Mouse (Mus musculus): Measurements from ENCODE around the gene Tinagl1. TPM values are rescaled to one million over a fixed set of nuclear protein-coding genes. Genes with fewer than 3 reads are reported as not detected.
A peak's percentile ranks its signal among the peaks of the same experiment; 100 is the strongest.

The Tinagl1 gene
- polyA plus RNA-seq, 1 experiment from 2014 or later, result 288 TPM

- WGBS, result 78% methylated on average over 16 of the region's 16 CpGs
- H3K4me2 ChIP-seq (replicated peaks; ENCODE audit: low read depth, low read length), result no peak overlapping the region
- H3K27ac ChIP-seq (ENCODE audit: low read length), result no peak overlapping the region
- no peaks in the 10 kb centered on the region for H3K27me3 ChIP-seq (replicated peaks; ENCODE audit: insufficient read depth, low read length)
- peaks cover 43% of the 10 kb centered on the region for H3K4me1 ChIP-seq (ENCODE audit: insufficient read depth, low read depth, low read length)
- no peaks in the 10 kb centered on the region for H3K9me3 ChIP-seq (ENCODE audit: low read length)
- peaks cover 15% of the 10 kb centered on the region; the same call in 1 of the 2 replicates for H3K36me3 ChIP-seq (ENCODE audit: insufficient read depth, low read length)
- no peak for ATAC-seq
- H3K4me3 ChIP-seq (ENCODE audit: low read depth, low read length), result no peak overlapping the region
- no peak overlapping the region for H3K9ac ChIP-seq (replicated peaks; ENCODE audit: low read depth)
- no peak for DNase-seq (ENCODE audit: low spot score)
- TF ChIP-seq CTCF (IDR thresholded peaks at IDR 0.05) (no peak), EP300 (IDR thresholded peaks at IDR 0.05) (no peak)
These were observed 5.4 kb downstream of the Tinagl1 start for GRCm38 (mm10) chr4:130169411-130169971.

- peak; percentile 95 for DNase-seq (ENCODE audit: low spot score)
These were observed 6.4 kb downstream of the Tinagl1 start for GRCm38 (mm10) chr4:130168280-130169183.

GRCm38 (mm10) chr4:130167814-130168213 is 7.1 kb downstream of the Tinagl1 start:
- Histone ChIP-seq H3K27me3 (replicated peaks; ENCODE audit: insufficient read depth, low read length) (no peaks in the 10 kb centered on the region), H3K4me3 (ENCODE audit: low read depth, low read length) (no peak overlapping the region), H3K27ac (ENCODE audit: low read length) (peak overlapping the region; percentile 78), H3K9ac (replicated peaks; ENCODE audit: low read depth) (no peak overlapping the region), H3K36me3 (ENCODE audit: insufficient read depth, low read length) (peaks cover 15% of the 10 kb centered on the region; the same call in 1 of the 2 replicates), H3K4me2 (replicated peaks; ENCODE audit: low read depth, low read length) (peak overlapping the region; percentile 38), H3K4me1 (ENCODE audit: insufficient read depth, low read depth, low read length) (peaks cover 41% of the 10 kb centered on the region), H3K9me3 (ENCODE audit: low read length) (no peaks in the 10 kb centered on the region)
- 28% methylated on average over 9 of the region's 9 CpGs for WGBS
- DNase-seq (ENCODE audit: low spot score), result peak; percentile 62
- TF ChIP-seq CTCF (IDR thresholded peaks at IDR 0.05) (no peak), EP300 (IDR thresholded peaks at IDR 0.05) (no peak; the same call in 1 of the 2 replicates)
- ATAC-seq, result peak; percentile 3

More at GRCm38 (mm10) chr4:130168280-130169183, 6.4 kb downstream of the Tinagl1 start:
- Histone ChIP-seq H3K27me3 (replicated peaks; ENCODE audit: insufficient read depth, low read length) (no peaks in the 10 kb centered on the region), H3K9ac (replicated peaks; ENCODE audit: low read depth) (no peak overlapping the region), H3K4me2 (replicated peaks; ENCODE audit: low read depth, low read length) (peak overlapping the region; percentile 38), H3K4me3 (ENCODE audit: low read depth, low read length) (no peak overlapping the region), H3K4me1 (ENCODE audit: insufficient read depth, low read depth, low read length) (peaks cover 39% of the 10 kb centered on the region), H3K36me3 (ENCODE audit: insufficient read depth, low read length) (peaks cover 15% of the 10 kb centered on the region; the same call in 1 of the 2 replicates), H3K9me3 (ENCODE audit: low read length) (no peaks in the 10 kb centered on the region), H3K27ac (ENCODE audit: low read length) (peak overlapping the region; percentile 78)
- 30% methylated on average over 15 of the region's 16 CpGs for WGBS
- peak; percentile 75 for ATAC-seq
- TF ChIP-seq EP300 (IDR thresholded peaks at IDR 0.05) (peak; percentile 24), CTCF (IDR thresholded peaks at IDR 0.05) (peak; percentile 44)

- Histone ChIP-seq H3K4me3 (ENCODE audit: low read depth, low read length) (no peak overlapping the region), H3K4me2 (replicated peaks; ENCODE audit: low read depth, low read length) (peak overlapping the region; percentile 38; the same call in 1 of the 2 replicates), H3K27ac (ENCODE audit: low read length) (peak overlapping the region; percentile 54; the same call in 1 of the 2 replicates), H3K9me3 (ENCODE audit: low read length) (no peaks in the 10 kb centered on the region), H3K27me3 (replicated peaks; ENCODE audit: insufficient read depth, low read length) (no peaks in the 10 kb centered on the region), H3K36me3 (ENCODE audit: insufficient read depth, low read length) (peaks cover 15% of the 10 kb centered on the region; the same call in 1 of the 2 replicates), H3K9ac (replicated peaks; ENCODE audit: low read depth) (no peak overlapping the region), H3K4me1 (ENCODE audit: insufficient read depth, low read depth, low read length) (peaks cover 37% of the 10 kb centered on the region)
- ATAC-seq (no peak), DNase-seq (ENCODE audit: low spot score) (no peak)
- 56% methylated on average over 22 of the region's 22 CpGs for WGBS
- TF ChIP-seq CTCF (IDR thresholded peaks at IDR 0.05) (no peak), EP300 (IDR thresholded peaks at IDR 0.05) (no peak)
These were observed 7.6 kb downstream of the Tinagl1 start for GRCm38 (mm10) chr4:130167321-130167720.

GRCm38 (mm10) chr4:130166592-130166991 is 8.3 kb downstream of the Tinagl1 start:
- Histone ChIP-seq H3K36me3 (ENCODE audit: insufficient read depth, low read length) (peaks cover 15% of the 10 kb centered on the region; the same call in 1 of the 2 replicates), H3K27ac (ENCODE audit: low read length) (no peak overlapping the region), H3K9me3 (ENCODE audit: low read length) (no peaks in the 10 kb centered on the region), H3K4me1 (ENCODE audit: insufficient read depth, low read depth, low read length) (peaks cover 34% of the 10 kb centered on the region), H3K4me3 (ENCODE audit: low read depth, low read length) (no peak overlapping the region), H3K9ac (replicated peaks; ENCODE audit: low read depth) (no peak overlapping the region), H3K4me2 (replicated peaks; ENCODE audit: low read depth, low read length) (0 out of 2 replicates have a peak overlapping the region, but pooled peaks have one; percentile 5), H3K27me3 (replicated peaks; ENCODE audit: insufficient read depth, low read length) (no peaks in the 10 kb centered on the region)
- no peak for ATAC-seq
- no peak for DNase-seq (ENCODE audit: low spot score)
- TF ChIP-seq EP300 (IDR thresholded peaks at IDR 0.05) (no peak), CTCF (IDR thresholded peaks at IDR 0.05) (no peak)
- WGBS, result 48% methylated on average over 8 of the region's 8 CpGs

GRCm38 (mm10) chr4:130166061-130166460 is 8.9 kb downstream of the Tinagl1 start:
- no peak for ATAC-seq
- 0 out of 2 replicates have a peak overlapping the region, but pooled peaks have one; percentile 5 for H3K4me2 ChIP-seq (replicated peaks; ENCODE audit: low read depth, low read length)
- no peak overlapping the region for H3K4me3 ChIP-seq (ENCODE audit: low read depth, low read length)
- no peak overlapping the region for H3K9ac ChIP-seq (replicated peaks; ENCODE audit: low read depth)
- H3K4me1 ChIP-seq (ENCODE audit: insufficient read depth, low read depth, low read length), result peaks cover 29% of the 10 kb centered on the region
- no peaks in the 10 kb centered on the region for H3K9me3 ChIP-seq (ENCODE audit: low read length)
- no peaks in the 10 kb centered on the region for H3K27me3 ChIP-seq (replicated peaks; ENCODE audit: insufficient read depth, low read length)
- TF ChIP-seq CTCF (IDR thresholded peaks at IDR 0.05), result no peak
- TF ChIP-seq EP300 (IDR thresholded peaks at IDR 0.05), result no peak
- no peak overlapping the region for H3K27ac ChIP-seq (ENCODE audit: low read length)
- peaks cover 15% of the 10 kb centered on the region; the same call in 1 of the 2 replicates for H3K36me3 ChIP-seq (ENCODE audit: insufficient read depth, low read length)
- WGBS, result 77% methylated on average over 18 of the region's 18 CpGs
- DNase-seq (ENCODE audit: low spot score), result no peak
